Mouse (Mus musculus): ENCODE data around the gene Suco. TPM values are rescaled to one million over a fixed set of nuclear protein-coding genes. Genes with fewer than 3 reads are reported as not detected.

Suco gene
- polyA plus RNA-seq, 1 experiment = 24.1 TPM

- DNase-seq (ENCODE audit: low spot score) = no peak
Measured at GRCm38 (mm10) chr1:161894126-161894525, 17.6 kb upstream of the Suco start.

GRCm38 (mm10) chr1:161888823-161889222 lies 12.3 kb upstream of the Suco start:
- no peak for DNase-seq (ENCODE audit: low spot score)

- no peak for DNase-seq (ENCODE audit: low spot score)
Measured at GRCm38 (mm10) chr1:161887679-161888260, 11.3 kb upstream of the Suco start.

- no peak for DNase-seq (ENCODE audit: low spot score)
Measured at GRCm38 (mm10) chr1:161885762-161886161, 9.3 kb upstream of the Suco start.

- no peak for DNase-seq (ENCODE audit: low spot score)
Measured at GRCm38 (mm10) chr1:161877580-161878142, 1.2 kb upstream of the Suco start.

GRCm38 (mm10) chr1:161875706-161876552 lies 553 bp downstream of the Suco start:
- peak; percentile 23 for DNase-seq (ENCODE audit: low spot score)

- DNase-seq (ENCODE audit: low spot score) = no peak
Measured at GRCm38 (mm10) chr1:161869422-161869821, 7.1 kb downstream of the Suco start.

GRCm38 (mm10) chr1:161868413-161868812 lies 8.1 kb downstream of the Suco start:
- no peak for DNase-seq (ENCODE audit: low spot score)

GRCm38 (mm10) chr1:161863742-161864141 lies 12.7 kb downstream of the Suco start:
- DNase-seq (ENCODE audit: low spot score) = no peak

GRCm38 (mm10) chr1:161859248-161859647 lies 17.2 kb downstream of the Suco start:
- DNase-seq (ENCODE audit: low spot score) = no peak

GRCm38 (mm10) chr1:161826677-161827076 lies 49.8 kb downstream of the Suco start:
- DNase-seq (ENCODE audit: low spot score) = no peak

GRCm38 (mm10) chr1:161809428-161809827 lies 67.1 kb downstream of the Suco start:
- no peak for DNase-seq (ENCODE audit: low spot score)

GRCm38 (mm10) chr1:161808980-161809379 lies 67.5 kb downstream of the Suco start:
- no peak for DNase-seq (ENCODE audit: low spot score)

- DNase-seq (ENCODE audit: low spot score) = no peak
Measured at GRCm38 (mm10) chr1:161804541-161804971, 71.9 kb downstream of the Suco start.

GRCm38 (mm10) chr1:161801321-161801720 lies 75.2 kb downstream of the Suco start:
- no peak for DNase-seq (ENCODE audit: low spot score)

- no peak for DNase-seq (ENCODE audit: low spot score)
Measured at GRCm38 (mm10) chr1:161800256-161800655, 76.2 kb downstream of the Suco start.

GRCm38 (mm10) chr1:161799791-161800190 lies 76.7 kb downstream of the Suco start:
- no peak for DNase-seq (ENCODE audit: low spot score)

- no peak for DNase-seq (ENCODE audit: low spot score)
Measured at GRCm38 (mm10) chr1:161798866-161799265, 77.6 kb downstream of the Suco start.

GRCm38 (mm10) chr1:161794447-161795211 lies 81.9 kb downstream of the Suco start:
- DNase-seq (ENCODE audit: low spot score) = no peak

GRCm38 (mm10) chr1:161793321-161793720 lies 83.2 kb downstream of the Suco start:
- DNase-seq (ENCODE audit: low spot score) = no peak

- no peak for DNase-seq (ENCODE audit: low spot score)
Measured at GRCm38 (mm10) chr1:161792687-161792969, 83.9 kb downstream of the Suco start.

Measured in urinary bladder, adult 2 months (tissue).